Mouse (Mus musculus) neural tube, embryonic 12.5 days (tissue): Measurements from ENCODE around the gene Cpe. TPM values are rescaled to one million over a fixed set of nuclear protein-coding genes. Genes with fewer than 3 reads are reported as not detected.
"Not testable (repeated sequence)": the region's sequence is repeated elsewhere in the genome, so short reads cannot be mapped to it uniquely, and the experiment has no call there.

Source experiments
- ATAC-seq: fragments of 200-750 bp; cut with Nextera tagmentation; 2 replicates; pipeline ENCODE4 v1.8.0; 2017; ENCODE audit warnings: low read depth, mild to moderate bottlenecking, moderate TSS enrichment, moderate library complexity; ENCODE audit not compliant: low FRiP score
- H3K27ac ChIP-seq: fragments of 300-500 bp; sonication (generic); 2 replicates; pipeline ENCODE4 v1.5.1; 2016
- H3K27me3 ChIP-seq: fragments of 300-500 bp; sonication (generic); replicated peaks from 2 replicates; pipeline ENCODE4 v1.6.1; 2016; ENCODE audit warnings: mild to moderate bottlenecking
- H3K36me3 ChIP-seq: fragments of 300-500 bp; sonication (generic); 2 replicates; pipeline ENCODE4 v1.6.1; 2016; ENCODE audit warnings: mild to moderate bottlenecking
- H3K4me1 ChIP-seq: fragments of 300-500 bp; sonication (generic); 2 replicates; pipeline ENCODE4 v1.6.1; 2016
- H3K4me2 ChIP-seq: fragments of 300-500 bp; sonication (generic); replicated peaks from 2 replicates; pipeline ENCODE4 v1.6.1; 2016; ENCODE audit warnings: mild to moderate bottlenecking
- H3K4me3 ChIP-seq: fragments of 300-500 bp; sonication (generic); 2 replicates; pipeline ENCODE4 v1.5.1; 2016
- H3K9ac ChIP-seq: fragments of 300-500 bp; sonication (generic); 2 replicates; pipeline ENCODE4 v1.6.1; 2016; ENCODE audit warnings: mild to moderate bottlenecking
- H3K9me3 ChIP-seq: fragments of 300-500 bp; sonication (generic); 2 replicates; pipeline ENCODE4 v1.6.1; 2016; ENCODE audit warnings: mild to moderate bottlenecking
- WGBS: fragments of 180-500 bp; shearing (Covaris S2); methylation state at CpG from one replicate; pipeline ENCODE4 v1.1.7; 2016; 5-methylcytosine and 5-hydroxymethylcytosine counted together
- polyA plus RNA-seq: library from polyadenylated mRNA; unstranded; fragments of >200 nt; fragmentation: Nextera tagmentation; extraction: Ambion mirVana; gene quantifications from 2 replicates; pipeline ENCODE4 v1.2.1, GENCODE M21; 2016

The Cpe gene
- polyA plus RNA-seq, 1 experiment from 2014 or later, result 464 TPM

DNA sequence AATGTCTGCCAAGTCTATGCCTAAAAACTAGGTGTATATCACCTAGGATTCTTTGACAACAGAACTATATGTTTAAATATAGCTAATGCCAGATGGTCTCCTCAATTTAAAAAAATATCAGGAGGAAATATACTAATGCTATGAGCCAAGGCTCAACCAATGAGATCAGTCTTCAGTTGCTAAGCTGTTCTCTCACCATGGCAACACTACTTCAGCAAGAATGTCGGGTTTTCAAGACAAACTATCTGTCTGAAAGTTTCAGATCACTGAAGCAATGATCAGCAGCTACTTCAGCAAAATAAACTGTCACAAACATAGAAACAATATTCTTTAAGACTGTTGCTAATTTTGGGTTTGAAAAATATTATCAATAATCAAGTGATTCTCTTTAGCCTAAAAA is 20.9 kb downstream of the Cpe start:
- no peaks in the 10 kb centered on the region for H3K36me3 ChIP-seq
- no peak overlapping the region for H3K4me2 ChIP-seq
- 48% methylated on average over 1 of the region's 1 CpGs for WGBS
- H3K4me1 ChIP-seq, result peaks cover 3% of the 10 kb centered on the region; the same call in 1 of the 2 replicates
- no peaks in the 10 kb centered on the region for H3K27me3 ChIP-seq
- ATAC-seq, result no peak
- H3K4me3 ChIP-seq, result no peak overlapping the region
- H3K9ac ChIP-seq, result no peak overlapping the region
- no peak overlapping the region for H3K27ac ChIP-seq
- 0 out of 2 replicates have a peak, but pooled peaks cover 5% of the 10 kb centered on the region for H3K9me3 ChIP-seq

DNA sequence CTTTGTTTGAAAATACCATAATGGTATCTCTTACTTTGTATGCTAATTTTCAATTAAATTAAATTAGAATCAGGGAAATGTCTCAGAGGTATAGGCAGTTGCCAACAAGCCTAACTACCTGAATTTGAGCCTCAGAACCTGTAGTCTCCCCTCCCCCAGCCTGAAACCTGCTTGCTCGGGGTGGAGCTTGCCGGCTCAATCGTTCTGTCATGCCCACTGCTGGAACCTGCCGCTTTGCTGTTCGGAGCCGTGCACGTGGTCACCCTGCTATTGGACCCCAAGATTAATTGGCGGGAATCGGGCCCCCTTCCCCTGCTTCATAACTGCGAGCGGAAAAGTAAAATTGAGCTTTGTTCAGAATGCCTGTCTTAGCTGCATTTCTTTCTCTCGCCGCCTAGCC is 26.5 kb downstream of the Cpe start:
- H3K4me1 ChIP-seq, H3K9ac ChIP-seq, H3K4me3 ChIP-seq, H3K27me3 ChIP-seq, H3K36me3 ChIP-seq, ATAC-seq, H3K9me3 ChIP-seq, H3K4me2 ChIP-seq, H3K27ac ChIP-seq: not testable (repeated sequence)
- 63% methylated on average over 13 of the region's 13 CpGs for WGBS

DNA sequence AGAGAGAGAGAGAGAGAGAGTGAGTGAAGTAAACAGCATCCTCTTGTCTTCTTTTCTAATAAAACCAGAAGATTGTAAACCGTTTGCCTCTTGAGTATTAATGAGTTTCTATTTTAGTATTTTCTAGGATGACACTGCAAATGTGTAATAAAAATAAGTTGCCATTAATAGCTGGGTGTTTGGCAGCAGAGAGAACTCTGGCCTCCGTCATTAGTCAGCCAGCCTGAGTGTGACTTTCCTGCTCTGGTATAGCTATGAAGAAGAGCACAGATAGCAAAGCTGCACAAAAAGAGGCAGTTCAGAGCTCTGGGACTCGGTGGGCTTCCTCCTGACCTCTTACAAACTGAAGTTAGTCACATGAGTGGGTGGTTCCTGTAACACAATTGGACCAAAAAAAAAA is 27.3 kb downstream of the Cpe start:
- ATAC-seq, result no peak
- Histone ChIP-seq H3K4me1 (no peaks in the 10 kb centered on the region), H3K4me3 (no peak overlapping the region), H3K27ac (no peak overlapping the region), H3K4me2 (no peak overlapping the region), H3K27me3 (no peaks in the 10 kb centered on the region), H3K36me3 (no peaks in the 10 kb centered on the region), H3K9me3 (no peaks in the 10 kb centered on the region), H3K9ac (no peak overlapping the region)
- 79% methylated on average over 3 of the region's 3 CpGs for WGBS

DNA sequence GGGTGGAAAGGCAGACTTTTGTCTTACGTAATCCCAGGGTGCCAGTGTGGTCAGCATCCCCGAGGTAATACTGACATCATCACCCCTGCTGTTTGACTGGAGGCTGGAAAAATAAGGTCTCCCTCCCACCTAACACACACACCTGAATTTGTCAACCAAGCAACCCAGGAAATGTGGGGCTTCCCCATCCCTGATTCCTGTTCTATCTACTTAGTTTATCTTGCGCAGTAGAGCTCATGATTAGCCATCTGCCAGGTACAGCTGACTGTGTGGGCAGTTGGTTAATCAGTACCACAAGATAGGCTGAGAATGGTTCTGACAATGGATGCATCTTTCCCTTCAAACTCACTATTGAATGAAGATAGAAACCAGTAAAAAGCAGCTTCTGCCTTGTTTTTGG is 28.0 kb downstream of the Cpe start:
- no peak overlapping the region for H3K4me3 ChIP-seq
- no peak for ATAC-seq
- 66% methylated on average over 3 of the region's 3 CpGs for WGBS
- no peaks in the 10 kb centered on the region for H3K27me3 ChIP-seq
- no peak overlapping the region for H3K4me2 ChIP-seq
- H3K36me3 ChIP-seq, result no peaks in the 10 kb centered on the region
- H3K9ac ChIP-seq, result no peak overlapping the region
- H3K9me3 ChIP-seq, result no peaks in the 10 kb centered on the region
- H3K27ac ChIP-seq, result no peak overlapping the region
- no peaks in the 10 kb centered on the region for H3K4me1 ChIP-seq

DNA sequence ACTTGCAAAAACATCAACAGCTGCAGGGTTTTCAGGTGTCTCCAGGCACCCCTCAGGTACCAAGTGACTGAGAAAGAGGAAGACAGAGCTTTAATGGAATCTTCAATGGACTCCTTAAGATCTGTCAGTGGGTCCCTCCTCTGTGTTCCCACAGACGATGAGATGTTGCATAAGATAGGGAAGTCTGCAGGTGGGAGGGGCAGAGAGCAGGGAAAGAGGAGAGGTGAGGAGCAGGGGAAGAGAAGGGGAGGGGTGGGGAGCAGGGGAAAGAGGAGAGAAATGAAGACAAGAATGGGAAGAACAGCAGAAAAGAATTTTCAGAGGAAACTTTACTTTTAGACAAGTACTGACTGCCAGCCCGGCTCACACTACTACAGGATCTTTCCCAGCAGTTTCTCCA is 28.5 kb downstream of the Cpe start:
- ATAC-seq, result no peak
- Histone ChIP-seq H3K4me3 (no peak overlapping the region), H3K9ac (no peak overlapping the region), H3K4me2 (no peak overlapping the region), H3K27ac (no peak overlapping the region), H3K36me3 (no peaks in the 10 kb centered on the region), H3K4me1 (no peaks in the 10 kb centered on the region), H3K9me3 (no peaks in the 10 kb centered on the region), H3K27me3 (no peaks in the 10 kb centered on the region)
- WGBS, result 51% methylated on average over 2 of the region's 2 CpGs

DNA sequence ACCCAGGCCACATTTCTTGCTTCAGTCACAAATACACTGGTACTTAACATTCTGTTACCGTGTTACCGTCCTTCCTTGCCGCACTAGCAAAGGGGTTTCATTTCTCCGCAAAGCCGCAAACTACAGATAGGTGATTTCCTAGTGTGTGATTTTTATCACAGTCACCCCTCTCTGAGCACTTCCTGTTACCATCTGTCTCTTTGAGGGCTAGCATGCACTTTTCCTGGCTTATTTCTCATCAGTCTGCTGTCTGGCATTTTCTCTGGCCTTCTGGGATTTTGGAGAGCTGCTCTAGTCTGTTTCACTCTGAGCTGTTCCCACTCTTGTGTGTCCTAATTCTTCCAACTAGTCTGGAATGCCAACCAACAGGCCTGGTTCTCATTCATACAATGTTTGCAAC is 33.8 kb downstream of the Cpe start:
- Histone ChIP-seq H3K4me2 (no peak overlapping the region), H3K9ac (no peak overlapping the region), H3K9me3 (no peaks in the 10 kb centered on the region), H3K4me3 (no peak overlapping the region), H3K4me1 (peaks cover 5% of the 10 kb centered on the region; the same call in 1 of the 2 replicates), H3K27me3 (no peaks in the 10 kb centered on the region), H3K27ac (no peak overlapping the region), H3K36me3 (peaks cover 3% of the 10 kb centered on the region)
- 85% methylated on average over 5 of the region's 5 CpGs for WGBS
- no peak for ATAC-seq

DNA sequence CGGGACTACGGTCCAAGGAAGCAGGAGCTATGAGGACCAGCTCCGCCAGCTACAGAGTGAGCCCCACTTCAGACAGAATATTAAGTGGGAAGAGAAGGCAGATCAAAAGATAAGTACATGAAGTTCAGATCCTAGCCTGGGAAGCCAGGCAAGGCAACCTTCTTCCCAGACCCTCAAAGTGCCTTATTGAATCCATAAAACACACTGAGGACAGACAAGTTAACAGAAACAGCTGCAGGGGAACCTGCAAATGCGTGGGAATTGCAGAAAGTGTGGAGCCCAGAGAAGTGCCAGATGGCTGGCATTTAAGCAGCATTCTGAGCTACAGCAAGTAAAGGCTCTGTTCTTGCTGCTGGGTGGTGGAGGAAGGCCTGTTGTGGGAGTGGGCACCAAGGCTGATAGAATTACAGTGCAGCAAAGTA is 34.9 kb downstream of the Cpe start:
- Histone ChIP-seq H3K36me3 (peaks cover 3% of the 10 kb centered on the region), H3K4me2 (no peak overlapping the region), H3K9me3 (no peaks in the 10 kb centered on the region), H3K27me3 (no peaks in the 10 kb centered on the region), H3K9ac (no peak overlapping the region), H3K4me1 (peaks cover 5% of the 10 kb centered on the region; the same call in 1 of the 2 replicates), H3K27ac (no peak overlapping the region), H3K4me3 (no peak overlapping the region)
- WGBS, result 71% methylated on average over 4 of the region's 4 CpGs
- ATAC-seq, result no peak

DNA sequence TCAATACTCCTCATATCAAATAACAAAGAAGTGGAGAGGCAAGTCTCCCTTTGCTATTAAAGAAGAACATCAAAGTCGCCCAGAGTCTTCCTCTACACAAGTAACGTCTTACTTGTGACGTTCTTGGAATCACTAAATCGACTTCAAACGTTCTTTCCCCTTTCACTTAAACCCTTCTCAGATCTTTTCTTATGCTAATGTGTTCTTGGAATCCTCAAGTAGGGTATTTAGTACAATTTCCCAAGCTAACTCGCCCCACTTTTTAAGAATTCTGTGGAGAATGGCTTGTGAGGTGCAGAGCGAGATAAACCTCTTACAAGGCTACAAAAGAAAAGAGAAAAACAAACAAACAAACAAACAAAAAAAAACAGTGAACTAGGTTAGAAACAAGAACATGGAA is 35.3 kb downstream of the Cpe start:
- 20% methylated on average over 7 of the region's 7 CpGs for WGBS
- H3K27me3 ChIP-seq, result no peaks in the 10 kb centered on the region
- peaks cover 3% of the 10 kb centered on the region for H3K36me3 ChIP-seq
- no peak overlapping the region for H3K4me2 ChIP-seq
- H3K4me3 ChIP-seq, result no peak overlapping the region
- H3K4me1 ChIP-seq, result peaks cover 5% of the 10 kb centered on the region; the same call in 1 of the 2 replicates
- no peak overlapping the region for H3K27ac ChIP-seq
- H3K9ac ChIP-seq, result no peak overlapping the region
- ATAC-seq, result no peak
- no peaks in the 10 kb centered on the region for H3K9me3 ChIP-seq

DNA sequence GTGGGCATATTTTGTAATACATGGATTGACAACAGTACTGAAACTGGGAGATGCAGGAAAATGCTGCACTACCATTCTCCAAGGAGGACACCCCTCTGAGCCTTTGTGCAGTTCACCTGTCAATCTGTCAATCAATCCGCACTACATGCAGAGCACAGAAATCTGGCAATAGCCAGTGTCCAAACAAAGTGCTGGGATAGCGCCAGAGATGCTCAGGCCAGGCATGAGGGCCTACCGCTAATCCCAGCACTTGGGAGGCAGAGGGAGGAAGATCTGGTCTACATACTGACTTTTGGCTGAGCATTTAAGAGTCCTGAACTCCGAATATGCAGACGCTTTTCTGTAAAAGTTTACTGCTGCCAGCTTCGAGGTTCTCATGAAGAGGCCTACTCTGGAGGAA is 37.0 kb downstream of the Cpe start:
- Histone ChIP-seq H3K36me3 (peaks cover 3% of the 10 kb centered on the region), H3K9me3 (no peaks in the 10 kb centered on the region), H3K27ac (no peak overlapping the region), H3K9ac (no peak overlapping the region), H3K4me2 (no peak overlapping the region), H3K27me3 (no peaks in the 10 kb centered on the region), H3K4me1 (peaks cover 5% of the 10 kb centered on the region; the same call in 1 of the 2 replicates), H3K4me3 (no peak overlapping the region)
- 95% methylated on average over 6 of the region's 6 CpGs for WGBS
- no peak for ATAC-seq

DNA sequence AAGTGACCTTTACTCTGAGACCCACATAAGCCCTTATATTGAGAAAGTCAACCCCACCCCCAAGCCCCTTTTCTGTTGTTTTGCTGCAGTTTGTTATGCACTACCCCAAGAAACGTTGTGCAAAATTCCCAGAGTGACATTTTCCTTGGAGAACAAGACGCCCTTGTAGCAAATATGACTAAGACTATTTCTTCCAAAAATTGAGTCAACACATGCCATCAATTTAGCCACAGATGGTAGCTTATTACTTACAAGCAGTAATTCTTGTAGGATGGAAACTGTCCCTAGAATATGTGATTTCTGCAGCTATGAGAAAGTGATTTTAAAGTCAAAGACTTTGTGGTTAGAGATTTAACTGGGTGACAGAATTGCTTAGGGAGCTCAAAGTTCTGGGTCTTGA is 37.8 kb downstream of the Cpe start:
- WGBS, result 85% methylated on average over 2 of the region's 2 CpGs
- Histone ChIP-seq H3K27me3 (no peaks in the 10 kb centered on the region), H3K4me3 (no peak overlapping the region), H3K9me3 (no peaks in the 10 kb centered on the region), H3K27ac (no peak overlapping the region), H3K4me2 (no peak overlapping the region), H3K36me3 (peaks cover 3% of the 10 kb centered on the region), H3K9ac (no peak overlapping the region), H3K4me1 (peaks cover 5% of the 10 kb centered on the region; the same call in 1 of the 2 replicates)
- ATAC-seq, result no peak

DNA sequence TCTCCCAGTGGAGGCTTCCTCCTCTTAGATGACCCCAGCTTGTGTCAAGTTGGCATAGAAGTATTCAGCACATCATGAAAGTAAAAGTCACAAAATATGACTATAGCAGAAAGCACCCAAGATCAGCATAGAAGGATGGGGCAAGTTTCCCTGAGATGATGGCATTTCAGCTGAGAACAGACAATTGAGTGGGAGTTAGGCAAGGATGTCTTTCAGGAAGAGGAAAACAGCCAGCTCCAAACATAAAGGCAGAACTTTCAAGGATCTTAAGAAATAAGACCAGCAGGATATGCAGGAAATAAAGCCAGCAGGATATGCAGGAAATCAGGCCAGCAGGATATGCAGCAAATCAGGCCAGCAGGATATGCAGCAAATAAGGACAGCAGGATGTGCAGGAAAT is 40.6 kb downstream of the Cpe start:
- no peaks in the 10 kb centered on the region for H3K4me1 ChIP-seq
- no peak overlapping the region for H3K9ac ChIP-seq
- no peaks in the 10 kb centered on the region for H3K27me3 ChIP-seq
- H3K9me3 ChIP-seq, result no peaks in the 10 kb centered on the region
- ATAC-seq, result no peak
- no peak overlapping the region for H3K4me2 ChIP-seq
- H3K36me3 ChIP-seq, result peaks cover 3% of the 10 kb centered on the region
- no peak overlapping the region for H3K27ac ChIP-seq
- H3K4me3 ChIP-seq, result no peak overlapping the region

DNA sequence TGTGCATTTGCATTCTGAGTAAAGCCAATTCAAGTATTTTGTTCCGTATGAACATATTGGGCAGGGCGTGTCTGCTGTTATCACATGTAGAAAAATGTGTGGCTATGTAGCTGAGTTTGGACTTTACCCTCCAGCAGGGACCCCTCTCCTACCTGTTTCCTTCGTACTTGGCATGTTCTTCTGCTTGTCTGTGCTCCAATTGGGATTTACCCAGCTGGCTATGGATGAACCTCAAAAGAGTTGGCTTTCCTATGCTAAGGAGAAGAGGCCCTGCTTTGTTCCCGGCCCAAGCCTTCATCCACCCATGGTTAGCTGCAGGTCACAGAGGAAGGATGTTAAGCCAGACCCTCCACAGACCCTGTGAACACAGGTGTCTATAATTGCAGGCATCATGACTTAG is 44.8 kb downstream of the Cpe start:
- Histone ChIP-seq H3K9ac (no peak overlapping the region), H3K9me3 (no peaks in the 10 kb centered on the region), H3K4me1 (no peaks in the 10 kb centered on the region), H3K4me2 (no peak overlapping the region), H3K27ac (no peak overlapping the region), H3K36me3 (no peaks in the 10 kb centered on the region), H3K4me3 (no peak overlapping the region), H3K27me3 (no peaks in the 10 kb centered on the region)
- ATAC-seq, result no peak
- WGBS, result 86% methylated on average over 4 of the region's 4 CpGs

DNA sequence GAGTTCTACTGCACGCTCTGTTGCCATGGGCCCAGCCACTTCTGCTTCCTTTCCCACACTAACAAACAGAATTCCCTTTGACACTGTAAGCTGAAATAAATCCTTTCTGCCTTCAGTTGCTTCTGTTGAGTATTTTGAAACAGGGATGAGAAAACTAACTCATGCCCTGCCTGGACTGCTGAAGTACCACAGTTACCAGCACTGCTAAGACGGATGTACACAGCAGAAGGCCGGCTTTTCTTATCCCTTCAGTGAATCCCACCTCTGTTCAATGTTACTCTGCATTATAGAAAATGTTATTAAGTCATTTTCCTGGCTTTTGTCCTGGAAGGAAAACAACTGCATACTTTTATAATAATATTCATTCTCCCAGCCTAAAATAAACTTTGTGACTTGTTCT is 45.7 kb downstream of the Cpe start:
- H3K36me3 ChIP-seq, result no peaks in the 10 kb centered on the region
- no peak overlapping the region for H3K9ac ChIP-seq
- H3K4me1 ChIP-seq, result no peaks in the 10 kb centered on the region
- H3K9me3 ChIP-seq, result no peaks in the 10 kb centered on the region
- H3K27ac ChIP-seq, result no peak overlapping the region
- no peak overlapping the region for H3K4me2 ChIP-seq
- H3K27me3 ChIP-seq, result no peaks in the 10 kb centered on the region
- no peak overlapping the region for H3K4me3 ChIP-seq
- 92% methylated on average over 3 of the region's 3 CpGs for WGBS
- no peak for ATAC-seq
